Mouse (Mus musculus) cerebellum, adult 8-10 months (tissue): ENCODE results near the gene Fbxo10.
"Not testable (repeated sequence)": the region's sequence is repeated elsewhere in the genome, so short reads cannot be mapped to it uniquely, and the experiment has no call there.

Source experiments
- DNase-seq: peaks from one replicate; pipeline ENCODE4 v3.0.0; 2022

Fbxo10 gene

GRCm38 (mm10) chr4:45047286-45047887 lies 37.0 kb downstream of the Fbxo10 start:
- DNase-seq = no peak

GRCm38 (mm10) chr4:45046679-45047078 lies 37.7 kb downstream of the Fbxo10 start:
- no peak for DNase-seq

- no peak for DNase-seq
These were observed 43.6 kb downstream of the Fbxo10 start for GRCm38 (mm10) chr4:45040795-45041194.

- DNase-seq = not testable (repeated sequence)
These were observed 44.9 kb downstream of the Fbxo10 start for GRCm38 (mm10) chr4:45039546-45039945.

GRCm38 (mm10) chr4:45038879-45039278 lies 45.5 kb downstream of the Fbxo10 start:
- not testable (repeated sequence) for DNase-seq

GRCm38 (mm10) chr4:45037455-45038410 lies 46.7 kb downstream of the Fbxo10 start:
- no peak for DNase-seq

- DNase-seq = no peak
These were observed 47.8 kb downstream of the Fbxo10 start for GRCm38 (mm10) chr4:45036571-45036970.

- no peak for DNase-seq
These were observed 48.4 kb downstream of the Fbxo10 start for GRCm38 (mm10) chr4:45036048-45036447.

- DNase-seq = no peak
These were observed 49.4 kb downstream of the Fbxo10 start for GRCm38 (mm10) chr4:45034693-45035628.

GRCm38 (mm10) chr4:45032586-45032985 lies 51.8 kb downstream of the Fbxo10 start:
- DNase-seq = no peak

GRCm38 (mm10) chr4:45026459-45026858 lies 57.9 kb downstream of the Fbxo10 start:
- no peak for DNase-seq

GRCm38 (mm10) chr4:45019009-45019408 lies 65.4 kb downstream of the Fbxo10 start:
- no peak for DNase-seq

GRCm38 (mm10) chr4:45018452-45018980 lies 65.9 kb downstream of the Fbxo10 start, which contains the start of gene Polr1e:
Gene Polr1e (plus strand): TSS chr4:45018583.
- DNase-seq = peak; percentile 81

GRCm38 (mm10) chr4:45015615-45016014 lies 68.8 kb downstream of the Fbxo10 start:
- peak; percentile 65 for DNase-seq

- no peak for DNase-seq
These were observed 70.9 kb downstream of the Fbxo10 start for GRCm38 (mm10) chr4:45013537-45013936.

- no peak for DNase-seq
These were observed 71.4 kb downstream of the Fbxo10 start for GRCm38 (mm10) chr4:45013031-45013431.

- peak; percentile 100 for DNase-seq
These were observed 72.1 kb downstream of the Fbxo10 start, which contains the start of gene Zbtb5 for GRCm38 (mm10) chr4:45012105-45012975. Gene Zbtb5 (minus strand): TSS chr4:45012412.

GRCm38 (mm10) chr4:45011581-45012104 lies 72.8 kb downstream of the Fbxo10 start:
- DNase-seq = no peak

GRCm38 (mm10) chr4:45010806-45011415 lies 73.5 kb downstream of the Fbxo10 start:
- peak; percentile 25 for DNase-seq

GRCm38 (mm10) chr4:45005452-45005851 lies 79.0 kb downstream of the Fbxo10 start:
- no peak for DNase-seq

- DNase-seq = no peak
These were observed 84.4 kb downstream of the Fbxo10 start for GRCm38 (mm10) chr4:45000001-45000400.
